Mouse (Mus musculus) c-Kit-positive CD71-positive TER-119-negative erythroid progenitor cells, embryonic 14.5 days (primary cell): Measurements from ENCODE around the gene Fgfr2.

Source experiments
- DNase-seq: peaks from one replicate; pipeline ENCODE4 v3.0.0-alpha.2; 2013; ENCODE audit warnings: low read depth

Gene Fgfr2

DNA sequence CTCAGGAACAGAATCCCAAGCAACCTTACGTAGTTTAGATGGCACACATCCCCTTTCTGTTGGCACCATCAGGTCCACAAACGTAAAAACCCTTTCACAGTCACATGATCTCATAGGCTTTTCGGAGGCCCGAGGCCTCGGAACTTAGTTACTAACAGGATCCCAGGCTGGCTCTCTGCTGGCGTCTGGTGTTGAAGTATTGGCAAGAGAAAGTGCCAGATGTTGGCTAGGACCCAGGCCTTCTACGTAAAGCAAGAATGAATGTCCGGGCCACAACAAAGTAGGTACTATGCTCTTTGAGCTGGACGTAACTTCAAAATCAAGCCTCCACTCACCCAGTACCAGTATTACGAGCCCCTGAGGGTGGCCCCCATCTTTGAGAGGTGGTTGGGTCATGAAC, 909.1 kb downstream of the Fgfr2 start:
- DNase-seq: no peak

DNA sequence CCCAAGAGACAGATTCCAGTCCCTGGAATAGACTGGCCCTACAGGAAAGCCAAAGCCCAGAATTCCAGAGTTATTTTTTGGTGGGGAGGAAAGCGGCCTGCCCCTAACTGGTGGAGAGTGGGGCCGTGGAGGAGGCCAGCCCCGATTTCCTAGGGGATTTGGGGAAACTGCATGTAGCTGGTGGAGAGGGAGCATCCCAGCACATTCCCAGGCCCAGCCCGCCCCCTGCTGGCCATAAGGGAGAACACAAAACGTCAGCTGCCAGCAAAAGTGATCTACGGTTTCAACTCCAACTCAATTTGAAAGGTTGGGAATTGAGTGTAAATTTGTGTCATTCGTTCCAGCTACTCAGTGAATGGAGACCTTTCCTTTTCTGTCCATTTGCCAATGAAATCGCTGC, 909.7 kb downstream of the Fgfr2 start:
- no peak for DNase-seq

DNA sequence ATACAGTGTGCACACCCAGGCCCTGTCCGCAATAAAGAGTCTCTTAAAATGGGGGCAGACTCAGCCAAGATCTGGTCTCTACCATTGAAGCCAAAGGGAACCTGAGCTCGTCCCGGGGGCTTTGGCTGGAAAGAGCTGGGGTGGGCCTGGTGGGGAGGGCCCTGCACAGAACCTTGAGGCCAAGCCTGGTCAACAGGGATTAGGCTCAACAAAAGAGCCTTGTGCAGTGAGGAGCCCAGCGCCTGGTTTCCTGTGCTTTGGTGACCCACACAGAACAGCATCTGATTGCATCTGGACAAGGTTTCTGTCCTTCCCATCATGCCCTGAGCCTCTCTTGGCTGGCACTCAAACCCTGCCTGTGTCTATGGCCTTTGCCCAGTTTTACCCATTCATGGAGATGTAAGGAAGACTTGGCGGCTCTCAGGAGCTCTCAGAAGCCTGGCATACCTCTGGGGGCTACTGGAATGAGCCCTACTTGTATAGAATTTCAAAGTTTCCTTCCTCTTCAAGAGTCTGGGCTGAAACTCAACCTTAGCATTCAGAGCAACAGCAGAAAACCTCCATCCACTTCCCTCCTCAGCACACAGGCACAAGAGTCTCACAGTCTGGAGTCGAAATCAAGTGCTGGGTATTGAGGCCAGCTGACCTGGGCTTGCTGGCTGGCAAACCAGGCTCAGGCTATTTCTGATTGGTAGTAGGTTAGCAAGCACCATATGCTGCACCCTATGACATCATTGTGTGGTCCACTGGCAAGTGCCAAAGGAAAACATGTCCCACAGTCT, 911.0 kb downstream of the Fgfr2 start:
- no peak for DNase-seq

- DNase-seq: no peak
Observed at GRCm38 (mm10) chr7:132210616-132211015, 912.5 kb downstream of the Fgfr2 start.

- DNase-seq: no peak
Observed at GRCm38 (mm10) chr7:132208946-132209651, 914.1 kb downstream of the Fgfr2 start.

- DNase-seq: no peak
Observed at GRCm38 (mm10) chr7:132204073-132204612, 919.0 kb downstream of the Fgfr2 start.

DNA sequence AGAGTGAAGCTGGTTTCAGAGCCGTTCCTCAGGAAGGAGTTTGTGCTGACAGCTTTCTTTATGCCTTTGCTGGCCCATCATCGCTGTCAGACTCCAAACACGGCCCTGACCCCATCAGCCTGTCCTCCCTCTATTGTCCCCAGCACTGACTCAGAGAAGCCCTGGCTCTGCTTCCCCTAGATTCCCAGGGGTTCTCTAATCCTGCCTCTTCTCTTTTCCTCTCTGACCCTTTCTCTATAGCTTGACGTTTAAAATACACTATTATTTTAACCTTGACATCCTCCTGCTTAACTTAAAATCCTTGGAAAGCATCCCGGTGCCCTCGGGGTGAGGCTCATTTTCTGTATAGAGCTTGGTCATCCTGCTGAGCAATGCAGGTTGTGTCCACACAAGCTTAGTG, 923.5 kb downstream of the Fgfr2 start:
- no peak for DNase-seq

DNA sequence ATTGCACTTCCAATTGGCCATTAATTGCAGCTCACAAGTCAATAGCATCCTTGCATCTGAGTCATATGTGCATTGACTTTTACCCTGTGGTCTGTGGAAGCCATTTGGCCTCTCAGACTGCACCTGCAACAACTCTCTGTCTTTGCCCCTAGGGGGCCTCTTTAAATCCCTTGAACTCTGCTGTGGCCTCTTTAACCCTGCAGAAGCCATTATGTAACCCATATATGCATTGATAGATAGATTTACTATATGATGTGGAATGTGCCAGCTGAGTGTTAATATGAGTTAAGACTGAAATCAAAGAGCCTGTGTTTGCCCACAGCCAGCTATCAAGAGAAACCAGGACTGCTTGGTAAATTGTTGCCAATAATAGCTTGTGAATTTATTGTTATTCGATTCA, 924.3 kb downstream of the Fgfr2 start:
- no peak for DNase-seq

- DNase-seq: no peak
Observed at GRCm38 (mm10) chr7:132197817-132198475, 925.2 kb downstream of the Fgfr2 start.

GRCm38 (mm10) chr7:132196581-132196980, 926.6 kb downstream of the Fgfr2 start:
- no peak for DNase-seq

GRCm38 (mm10) chr7:132193606-132194005, 929.5 kb downstream of the Fgfr2 start:
- no peak for DNase-seq

DNA sequence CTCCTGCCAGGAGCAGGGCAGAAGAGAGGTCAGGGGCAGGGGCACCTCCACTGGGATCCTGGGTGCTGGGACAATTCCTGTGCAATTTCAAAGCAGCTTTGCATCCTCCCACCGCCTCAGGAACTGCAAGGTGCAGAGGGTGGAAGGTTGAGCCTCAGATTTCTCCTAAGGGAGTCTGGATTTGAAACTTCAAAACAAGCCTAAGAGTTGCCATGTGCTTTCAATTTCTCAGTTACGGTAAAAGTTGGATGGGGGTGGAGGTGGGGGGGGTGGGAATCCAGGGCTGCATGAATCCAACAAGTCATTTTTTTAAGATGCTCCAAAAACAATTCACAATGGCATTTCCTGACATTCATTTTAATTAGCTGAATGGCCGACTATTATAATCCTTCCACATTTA, 935.7 kb downstream of the Fgfr2 start:
- no peak for DNase-seq

DNA sequence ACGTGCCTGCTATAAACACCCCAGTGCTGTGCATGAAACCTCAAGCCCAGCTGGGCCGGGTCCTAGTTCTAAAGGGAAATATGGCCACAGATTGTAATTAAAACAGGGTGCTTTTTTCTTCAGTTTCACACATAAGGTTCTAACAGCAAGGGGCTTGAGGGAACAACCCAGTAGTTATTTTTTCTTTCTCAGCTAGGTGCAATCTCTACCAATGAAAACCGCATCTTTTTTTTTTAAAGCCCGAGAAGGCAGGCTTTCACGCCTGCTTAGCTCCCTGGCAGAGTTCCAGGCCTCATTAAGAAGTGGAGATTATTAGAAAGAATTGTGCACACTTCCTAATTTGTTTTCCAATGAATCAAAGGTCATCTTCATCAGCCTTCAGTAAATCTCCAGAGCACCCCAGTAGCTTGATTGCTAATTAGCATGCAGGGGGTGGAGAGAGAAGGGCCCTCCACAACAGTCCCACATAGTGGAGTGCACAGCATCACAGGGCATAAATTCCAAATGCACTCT, 939.2 kb downstream of the Fgfr2 start:
- DNase-seq: no peak

DNA sequence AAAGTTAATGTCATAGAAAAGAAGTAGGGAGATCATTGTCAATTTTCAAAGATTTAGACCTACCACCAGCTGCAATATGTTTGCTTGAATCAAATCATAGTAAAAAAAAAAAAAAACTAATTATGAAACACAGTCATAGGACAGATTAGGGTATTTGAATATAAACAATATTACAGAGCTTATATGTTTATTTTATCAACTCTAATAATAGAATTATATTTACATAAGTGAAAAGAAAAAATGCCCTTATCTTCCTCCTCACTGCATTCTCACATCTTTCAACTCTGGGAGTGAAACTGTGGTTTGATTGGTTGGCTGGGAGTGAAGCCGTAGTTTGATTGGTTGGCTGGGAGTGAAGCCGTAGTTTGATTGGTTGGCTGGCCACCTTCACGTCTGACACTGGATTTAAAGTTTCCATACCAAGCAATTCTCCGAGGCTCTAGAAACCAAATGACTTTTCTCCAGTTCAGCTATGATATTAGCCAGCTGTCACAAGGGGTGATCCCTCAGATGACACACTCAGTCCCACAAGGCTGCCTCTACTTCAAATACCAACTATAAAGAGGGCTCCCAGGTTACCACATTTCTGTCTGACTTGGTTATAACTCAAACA, 941.5 kb downstream of the Fgfr2 start:
- DNase-seq: no peak

DNA sequence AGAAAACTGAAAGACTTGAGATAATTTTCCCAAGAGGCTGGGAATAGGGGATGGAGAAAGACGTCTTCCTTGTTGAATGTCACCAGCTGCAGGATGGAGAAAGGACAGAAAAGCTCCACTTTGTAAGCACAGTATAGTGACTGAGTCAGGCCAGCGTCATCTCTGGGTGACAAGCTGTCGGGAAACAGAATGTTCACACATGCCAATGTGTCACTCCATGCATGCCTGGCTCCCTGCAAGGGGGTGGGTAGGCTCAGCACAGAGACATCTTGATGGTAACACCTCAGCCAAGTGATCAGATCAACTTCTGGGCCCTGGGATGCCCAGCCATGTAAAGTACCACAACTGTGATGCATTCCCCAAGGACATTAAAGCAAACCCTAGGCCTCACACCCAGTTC, 942.1 kb downstream of the Fgfr2 start:
- DNase-seq: no peak

DNA sequence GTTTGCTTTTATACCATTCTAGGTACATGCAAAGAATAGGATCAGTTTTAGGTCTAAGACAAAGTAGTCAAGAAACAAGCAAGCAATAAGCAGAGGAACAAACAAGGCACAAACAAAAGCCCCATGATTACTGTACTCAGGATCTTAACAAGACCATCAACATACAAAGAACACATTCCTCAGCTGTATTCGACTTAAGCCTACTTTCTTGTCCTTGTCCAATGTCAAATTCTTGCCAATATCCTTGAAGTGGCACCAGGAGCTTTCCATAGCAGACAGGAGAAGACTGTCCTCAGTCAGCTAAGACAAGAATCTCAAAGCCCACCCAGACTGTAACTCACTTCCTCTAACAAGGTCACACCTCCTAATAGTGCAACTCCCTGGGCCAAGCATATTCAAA, 944.1 kb downstream of the Fgfr2 start:
- no peak for DNase-seq

- no peak for DNase-seq
Observed at GRCm38 (mm10) chr7:132174787-132175186, 948.4 kb downstream of the Fgfr2 start.

GRCm38 (mm10) chr7:132174296-132174695, 948.9 kb downstream of the Fgfr2 start:
- DNase-seq: no peak

GRCm38 (mm10) chr7:132172220-132172619, 950.9 kb downstream of the Fgfr2 start:
- no peak for DNase-seq

- no peak for DNase-seq
Observed at GRCm38 (mm10) chr7:132171716-132172115, 951.4 kb downstream of the Fgfr2 start.

- no peak for DNase-seq
Observed at GRCm38 (mm10) chr7:132169419-132170169, 953.6 kb downstream of the Fgfr2 start.
